Mouse (Mus musculus): Measurements from ENCODE around the gene Fam20a. TPM values are rescaled to one million over a fixed set of nuclear protein-coding genes. Genes with fewer than 3 reads are reported as not detected.

Fam20a gene
- polyA plus RNA-seq, 1 experiment: 25.3 TPM

- TF ChIP-seq POLR2A (IDR thresholded peaks at IDR 0.05; ENCODE audit: low read depth, low read length): no peak
- no peak for TF ChIP-seq CTCF (IDR thresholded peaks at IDR 0.05; ENCODE audit: extremely low read depth, insufficient read length, insufficient replicate concordance, low read depth, low read length)
- Histone ChIP-seq H3K4me1 (ENCODE audit: control insufficient read depth, insufficient read depth, insufficient read length, low read length) (no peaks in the 10 kb centered on the region), H3K27me3 (ENCODE audit: control insufficient read depth, insufficient read depth, low read length) (no peaks in the 10 kb centered on the region), H3K4me3 (ENCODE audit: low read depth, low read length) (no peak overlapping the region), H3K27ac (ENCODE audit: insufficient read depth, low read depth, low read length) (no peak overlapping the region), H3K36me3 (ENCODE audit: control insufficient read depth, insufficient read depth, low read length) (no peaks in the 10 kb centered on the region)
- WGBS: 42% methylated on average over 12 of the region's 12 CpGs
These were observed 29.8 kb upstream of the Fam20a start for GRCm38 (mm10) chr11:109751636-109752603.

DNA sequence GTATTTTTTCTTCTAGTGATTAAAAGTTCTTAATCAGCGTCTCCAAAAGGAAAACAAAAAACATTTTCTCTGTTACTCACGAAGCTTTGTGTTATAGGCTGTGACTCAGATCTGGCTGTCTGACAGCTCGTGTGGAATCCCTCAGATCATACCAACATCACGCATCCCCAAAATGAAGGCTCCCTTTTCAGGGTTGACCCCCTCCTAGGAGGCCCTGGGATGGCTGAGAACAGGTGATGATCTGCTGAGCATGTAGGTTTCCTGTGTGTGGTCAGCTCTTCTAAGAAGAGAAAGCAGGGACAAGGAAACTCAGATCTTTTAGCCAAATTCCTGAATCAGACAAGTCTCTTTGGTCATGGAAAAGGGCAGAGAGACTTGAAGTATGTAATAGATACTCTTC is 23.1 kb upstream of the Fam20a start:
- 73% methylated on average over 4 of the region's 4 CpGs for WGBS
- TF ChIP-seq POLR2A (IDR thresholded peaks at IDR 0.05; ENCODE audit: low read depth, low read length) (no peak), CTCF (IDR thresholded peaks at IDR 0.05; ENCODE audit: extremely low read depth, insufficient read length, insufficient replicate concordance, low read depth, low read length) (no peak)

GRCm38 (mm10) chr11:109737967-109738366 is 15.9 kb upstream of the Fam20a start:
- Histone ChIP-seq H3K27me3 (ENCODE audit: control insufficient read depth, insufficient read depth, low read length) (no peaks in the 10 kb centered on the region), H3K4me1 (ENCODE audit: control insufficient read depth, insufficient read depth, insufficient read length, low read length) (no peaks in the 10 kb centered on the region), H3K36me3 (ENCODE audit: control insufficient read depth, insufficient read depth, low read length) (no peaks in the 10 kb centered on the region), H3K4me3 (ENCODE audit: low read depth, low read length) (no peak overlapping the region), H3K27ac (ENCODE audit: insufficient read depth, low read depth, low read length) (no peak overlapping the region)
- WGBS: 62% methylated on average over 3 of the region's 3 CpGs
- no peak for TF ChIP-seq CTCF (IDR thresholded peaks at IDR 0.05; ENCODE audit: extremely low read depth, insufficient read length, insufficient replicate concordance, low read depth, low read length)
- TF ChIP-seq POLR2A (IDR thresholded peaks at IDR 0.05; ENCODE audit: low read depth, low read length): no peak

More for the DNA sequence above, 23.1 kb upstream of the Fam20a start:
- no peak overlapping the region for H3K4me3 ChIP-seq (ENCODE audit: low read depth, low read length)
- H3K27me3 ChIP-seq (ENCODE audit: control insufficient read depth, insufficient read depth, low read length): no peaks in the 10 kb centered on the region
- no peaks in the 10 kb centered on the region for H3K4me1 ChIP-seq (ENCODE audit: control insufficient read depth, insufficient read depth, insufficient read length, low read length)
- no peak overlapping the region for H3K27ac ChIP-seq (ENCODE audit: insufficient read depth, low read depth, low read length)
- no peaks in the 10 kb centered on the region for H3K36me3 ChIP-seq (ENCODE audit: control insufficient read depth, insufficient read depth, low read length)

- Histone ChIP-seq H3K27ac (ENCODE audit: insufficient read depth, low read depth, low read length) (no peak overlapping the region), H3K36me3 (ENCODE audit: control insufficient read depth, insufficient read depth, low read length) (no peaks in the 10 kb centered on the region), H3K27me3 (ENCODE audit: control insufficient read depth, insufficient read depth, low read length) (no peaks in the 10 kb centered on the region), H3K4me3 (ENCODE audit: low read depth, low read length) (no peak overlapping the region), H3K4me1 (ENCODE audit: control insufficient read depth, insufficient read depth, insufficient read length, low read length) (no peaks in the 10 kb centered on the region)
- 87% methylated on average over 3 of the region's 3 CpGs for WGBS
- TF ChIP-seq POLR2A (IDR thresholded peaks at IDR 0.05; ENCODE audit: low read depth, low read length): no peak
- no peak for TF ChIP-seq CTCF (IDR thresholded peaks at IDR 0.05; ENCODE audit: extremely low read depth, insufficient read length, insufficient replicate concordance, low read depth, low read length)
These were observed 14.3 kb upstream of the Fam20a start for GRCm38 (mm10) chr11:109736406-109736805.

DNA sequence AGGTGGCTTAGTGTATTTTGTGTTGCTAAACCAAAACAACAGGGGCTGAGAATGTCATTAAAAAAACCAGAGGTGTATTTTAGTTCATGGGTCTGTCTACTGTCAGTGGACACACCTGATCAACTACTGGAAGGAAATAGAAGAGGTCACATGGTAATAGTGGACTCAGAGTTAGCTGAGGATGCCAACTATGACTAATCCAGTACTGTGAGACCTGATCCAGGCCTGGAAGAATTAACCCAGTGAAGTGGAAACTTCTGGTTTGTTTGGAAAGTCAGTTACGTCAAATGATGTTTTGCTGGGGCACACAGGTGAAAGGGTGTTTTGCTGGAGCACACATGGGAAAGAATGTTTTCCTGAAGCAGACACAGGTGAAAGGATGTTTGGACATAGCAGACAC is 12.3 kb upstream of the Fam20a start:
- H3K36me3 ChIP-seq (ENCODE audit: control insufficient read depth, insufficient read depth, low read length): no peaks in the 10 kb centered on the region
- WGBS: 92% methylated on average over 1 of the region's 1 CpGs
- TF ChIP-seq CTCF (IDR thresholded peaks at IDR 0.05; ENCODE audit: extremely low read depth, insufficient read length, insufficient replicate concordance, low read depth, low read length): no peak
- TF ChIP-seq POLR2A (IDR thresholded peaks at IDR 0.05; ENCODE audit: low read depth, low read length): no peak
- no peak overlapping the region for H3K4me3 ChIP-seq (ENCODE audit: low read depth, low read length)
- H3K27ac ChIP-seq (ENCODE audit: insufficient read depth, low read depth, low read length): no peak overlapping the region
- H3K27me3 ChIP-seq (ENCODE audit: control insufficient read depth, insufficient read depth, low read length): no peaks in the 10 kb centered on the region
- H3K4me1 ChIP-seq (ENCODE audit: control insufficient read depth, insufficient read depth, insufficient read length, low read length): no peaks in the 10 kb centered on the region; the same call in 1 of the 2 replicates

DNA sequence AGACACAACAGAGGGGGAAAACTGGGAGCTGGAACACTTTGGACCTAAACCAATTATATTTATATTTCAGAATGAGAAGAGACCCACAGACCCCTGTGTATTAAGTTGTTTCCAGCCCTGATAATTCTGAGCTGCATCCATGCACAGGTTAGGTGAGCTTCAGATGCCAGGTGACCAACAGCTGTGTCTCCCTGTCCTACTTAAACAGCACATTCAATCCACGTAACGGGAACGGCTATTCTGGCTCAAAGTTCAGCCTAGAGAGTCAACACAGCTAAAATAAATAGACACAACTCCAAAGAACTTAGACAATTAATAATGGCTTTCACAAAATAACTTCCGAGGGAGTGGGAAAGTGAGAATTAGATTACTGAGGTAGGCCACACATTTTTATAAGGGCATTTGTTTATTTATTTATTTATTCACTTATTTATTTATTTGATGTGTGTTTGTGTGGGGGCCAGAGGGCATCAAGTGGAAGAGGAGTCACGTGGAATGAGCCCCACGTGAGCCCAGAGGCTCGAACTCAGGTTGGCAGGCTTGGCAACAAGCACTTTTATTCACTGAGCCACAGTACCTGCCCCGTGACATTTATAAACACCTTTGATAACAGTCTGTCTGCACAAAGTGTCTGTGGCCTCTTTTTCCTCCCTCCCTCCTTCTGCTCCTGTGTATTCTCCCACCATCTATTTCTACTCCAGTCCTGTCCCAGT is 10.8 kb upstream of the Fam20a start:
- no peak overlapping the region for H3K4me3 ChIP-seq (ENCODE audit: low read depth, low read length)
- H3K4me1 ChIP-seq (ENCODE audit: control insufficient read depth, insufficient read depth, insufficient read length, low read length): no peaks in the 10 kb centered on the region; the same call in 1 of the 2 replicates
- H3K27me3 ChIP-seq (ENCODE audit: control insufficient read depth, insufficient read depth, low read length): no peaks in the 10 kb centered on the region
- 25% methylated on average over 8 of the region's 8 CpGs for WGBS
- no peak for TF ChIP-seq POLR2A (IDR thresholded peaks at IDR 0.05; ENCODE audit: low read depth, low read length)
- TF ChIP-seq CTCF (IDR thresholded peaks at IDR 0.05; ENCODE audit: extremely low read depth, insufficient read length, insufficient replicate concordance, low read depth, low read length): no peak
- H3K27ac ChIP-seq (ENCODE audit: insufficient read depth, low read depth, low read length): no peak overlapping the region
- H3K36me3 ChIP-seq (ENCODE audit: control insufficient read depth, insufficient read depth, low read length): no peaks in the 10 kb centered on the region

- no peaks in the 10 kb centered on the region; the same call in 1 of the 2 replicates for H3K4me1 ChIP-seq (ENCODE audit: control insufficient read depth, insufficient read depth, insufficient read length, low read length)
- 87% methylated on average over 3 of the region's 3 CpGs for WGBS
- H3K27ac ChIP-seq (ENCODE audit: insufficient read depth, low read depth, low read length): no peak overlapping the region
- H3K27me3 ChIP-seq (ENCODE audit: control insufficient read depth, insufficient read depth, low read length): no peaks in the 10 kb centered on the region
- TF ChIP-seq CTCF (IDR thresholded peaks at IDR 0.05; ENCODE audit: extremely low read depth, insufficient read length, insufficient replicate concordance, low read depth, low read length): no peak
- no peak for TF ChIP-seq POLR2A (IDR thresholded peaks at IDR 0.05; ENCODE audit: low read depth, low read length)
- no peaks in the 10 kb centered on the region for H3K36me3 ChIP-seq (ENCODE audit: control insufficient read depth, insufficient read depth, low read length)
- no peak overlapping the region for H3K4me3 ChIP-seq (ENCODE audit: low read depth, low read length)
These were observed 6.3 kb upstream of the Fam20a start for GRCm38 (mm10) chr11:109728371-109728770.

All from small intestine, adult 2 months (tissue).